Mouse (Mus musculus) kidney, embryonic 15.5 days (tissue): ENCODE measurements around the gene Zfp36l2. TPM values are rescaled to one million over a fixed set of nuclear protein-coding genes. Genes with fewer than 3 reads are reported as not detected.

Experiments
- ATAC-seq: fragments of 200-750 bp; cut with Nextera tagmentation; replicated peaks from 2 replicates; pipeline ENCODE4 v1.8.0; 2017; ENCODE audit warnings: moderate TSS enrichment; ENCODE audit not compliant: low FRiP score
- H3K27ac ChIP-seq: fragments of 300-500 bp; sonication (generic); 2 replicates; pipeline ENCODE4 v1.5.1; 2015; ENCODE audit warnings: mild to moderate bottlenecking, inconsistent platforms
- H3K27me3 ChIP-seq: fragments of 300-500 bp; sonication (generic); 2 replicates; pipeline ENCODE4 v1.6.1; 2015; ENCODE audit warnings: inconsistent platforms
- H3K36me3 ChIP-seq: fragments of 300-500 bp; sonication (generic); 2 replicates; pipeline ENCODE4 v1.6.1; 2015; ENCODE audit warnings: inconsistent platforms
- H3K4me1 ChIP-seq: fragments of 300-500 bp; sonication (generic); 2 replicates; pipeline ENCODE4 v1.6.1; 2015; ENCODE audit warnings: inconsistent platforms
- H3K4me2 ChIP-seq: fragments of 300-500 bp; sonication (generic); 2 replicates; pipeline ENCODE4 v1.6.1; 2015; ENCODE audit warnings: moderate library complexity, mild to moderate bottlenecking, inconsistent platforms
- H3K4me3 ChIP-seq: fragments of 300-500 bp; sonication (generic); replicated peaks from 2 replicates; pipeline ENCODE4 v1.5.1; 2015; ENCODE audit warnings: mild to moderate bottlenecking, inconsistent platforms
- H3K9ac ChIP-seq: fragments of 300-500 bp; sonication (generic); 2 replicates; pipeline ENCODE4 v1.6.1; 2015; ENCODE audit warnings: mild to moderate bottlenecking, inconsistent platforms
- H3K9me3 ChIP-seq: fragments of 300-500 bp; sonication (generic); replicated peaks from 2 replicates; pipeline ENCODE4 v1.6.1; 2016; ENCODE audit warnings: inconsistent platforms
- WGBS: fragments of 180-500 bp; shearing (Covaris S2); methylation state at CpG from one replicate; pipeline ENCODE4 v1.1.7; 2015; ENCODE audit warnings: mixed read lengths; 5-methylcytosine and 5-hydroxymethylcytosine counted together
- polyA plus RNA-seq: library from polyadenylated mRNA; unstranded; fragments of >200 nt; fragmentation: Nextera tagmentation; extraction: Ambion mirVana; gene quantifications from 2 replicates; pipeline ENCODE4 v1.2.1, GENCODE M21; 2015

Zfp36l2 gene
- polyA plus RNA-seq, 1 experiment from 2014 or later = 13.7 TPM

DNA sequence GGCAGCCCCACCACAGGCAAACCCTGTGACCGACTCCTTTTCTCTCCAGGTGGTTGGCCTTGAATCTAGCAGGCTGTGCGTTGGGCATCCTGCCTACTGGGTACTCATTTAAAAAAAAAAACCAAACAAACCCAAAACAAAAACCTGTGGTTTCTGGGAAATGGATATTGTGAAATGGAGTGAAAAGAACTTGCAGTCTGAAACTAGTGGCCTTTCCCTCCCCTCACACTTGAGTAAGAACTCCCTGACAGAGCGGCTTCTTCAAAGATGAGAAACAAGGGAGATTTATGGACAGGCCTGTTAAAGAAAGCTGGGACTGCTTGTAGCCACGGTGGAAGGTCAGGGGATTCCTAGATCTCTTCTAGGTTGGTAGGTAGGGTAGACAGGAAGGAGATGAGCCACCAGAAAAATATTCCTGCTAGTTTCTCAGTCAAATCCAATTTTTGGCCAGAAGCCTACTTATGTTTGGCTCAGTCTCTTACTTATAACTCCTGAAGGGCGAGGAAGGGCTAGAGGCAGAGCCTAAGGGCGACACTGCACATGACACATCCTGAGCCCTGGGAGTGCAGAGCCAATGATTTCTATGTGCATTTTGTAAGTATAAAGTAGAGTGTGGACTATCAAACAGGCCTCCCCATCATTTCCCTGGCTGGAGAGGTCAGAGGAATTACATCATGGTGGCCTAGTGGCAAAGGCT lies 27.7 kb upstream of the Zfp36l2 start:
- ATAC-seq = no peak; the same call in 1 of the 2 replicates
- WGBS = 51% methylated on average over 6 of the region's 6 CpGs
- Histone ChIP-seq H3K36me3 (peaks cover 34% of the 10 kb centered on the region), H3K4me3 (no peak overlapping the region), H3K9ac (no peak overlapping the region), H3K4me2 (no peak overlapping the region), H3K27me3 (no peaks in the 10 kb centered on the region), H3K4me1 (peaks cover 23% of the 10 kb centered on the region), H3K9me3 (no peaks in the 10 kb centered on the region), H3K27ac (peak overlapping the region; percentile 79)

DNA sequence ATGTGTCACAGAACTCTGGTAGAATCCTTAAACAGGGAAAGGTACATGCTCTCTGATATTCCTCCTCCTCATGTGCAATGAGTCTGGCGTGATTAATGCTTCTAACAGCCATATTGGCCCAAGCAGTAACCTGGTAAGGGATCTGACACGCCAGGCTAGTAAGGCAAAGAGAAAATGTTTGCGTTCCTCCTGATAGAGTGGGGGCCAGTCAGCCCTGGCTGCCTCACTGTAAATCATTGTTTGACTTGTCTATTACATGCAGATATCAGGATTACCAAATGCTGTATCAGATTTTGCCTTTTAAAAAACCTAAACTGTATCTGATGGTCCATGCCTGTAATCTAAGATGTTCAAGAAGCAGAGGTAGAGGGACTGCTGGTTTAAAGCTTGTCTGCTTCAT lies 25.7 kb upstream of the Zfp36l2 start:
- Histone ChIP-seq H3K9ac (no peak overlapping the region), H3K4me1 (peaks cover 23% of the 10 kb centered on the region), H3K4me2 (no peak overlapping the region), H3K9me3 (no peaks in the 10 kb centered on the region), H3K27ac (peak overlapping the region; percentile 79), H3K36me3 (peaks cover 24% of the 10 kb centered on the region; the same call in 1 of the 2 replicates), H3K27me3 (no peaks in the 10 kb centered on the region), H3K4me3 (no peak overlapping the region)
- ATAC-seq = peak; percentile 74; the same call in 1 of the 2 replicates
- 45% methylated on average over 3 of the region's 3 CpGs for WGBS

DNA sequence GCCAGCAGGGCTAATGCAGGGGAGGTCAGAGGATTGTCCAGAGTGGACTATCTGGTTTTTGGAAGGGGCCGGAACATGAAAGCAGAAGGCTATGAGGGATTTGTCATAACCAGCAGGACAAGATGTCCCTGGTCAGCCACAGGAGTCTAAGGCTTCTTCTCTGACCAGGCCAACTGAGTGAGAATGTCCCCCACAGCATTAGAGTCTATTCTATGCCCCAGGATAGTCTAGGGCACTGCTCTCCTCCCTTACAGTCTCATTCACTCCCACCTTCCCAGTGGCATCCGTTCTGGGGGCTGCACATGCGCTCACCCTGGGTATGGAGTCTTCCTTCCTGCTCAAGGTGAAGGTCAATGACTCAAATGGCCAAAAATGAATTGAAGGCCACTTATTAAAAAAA lies 19.9 kb upstream of the Zfp36l2 start:
- no peak overlapping the region for H3K9ac ChIP-seq
- no peaks in the 10 kb centered on the region for H3K27me3 ChIP-seq
- WGBS = 85% methylated on average over 3 of the region's 3 CpGs
- peaks cover 23% of the 10 kb centered on the region for H3K4me1 ChIP-seq
- no peaks in the 10 kb centered on the region for H3K9me3 ChIP-seq
- H3K36me3 ChIP-seq = peaks cover 27% of the 10 kb centered on the region; the same call in 1 of the 2 replicates
- no peak overlapping the region for H3K27ac ChIP-seq
- no peak overlapping the region for H3K4me3 ChIP-seq
- ATAC-seq = no peak
- H3K4me2 ChIP-seq = no peak overlapping the region

DNA sequence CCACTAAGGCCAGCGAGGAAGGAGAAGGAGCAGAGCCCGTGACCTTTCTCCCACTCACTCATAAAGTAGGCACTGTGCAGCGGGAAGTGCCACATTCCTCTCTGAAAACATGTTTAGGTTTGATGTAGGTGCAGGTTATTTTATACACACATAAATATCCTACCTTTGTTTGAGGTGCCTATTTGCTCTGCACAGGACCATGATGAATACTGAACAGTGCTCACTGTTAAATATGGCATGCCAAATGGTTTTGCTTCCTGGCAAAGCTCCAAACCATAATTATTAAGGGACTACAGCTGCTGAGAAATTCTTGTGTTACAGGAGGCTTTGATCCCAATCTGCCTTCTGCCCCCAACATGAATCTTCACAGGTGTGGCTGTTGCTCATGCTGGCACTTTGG lies 18.5 kb upstream of the Zfp36l2 start:
- peaks cover 20% of the 10 kb centered on the region for H3K4me1 ChIP-seq
- no peak overlapping the region for H3K9ac ChIP-seq
- H3K9me3 ChIP-seq = no peaks in the 10 kb centered on the region
- no peak for ATAC-seq
- H3K4me3 ChIP-seq = no peak overlapping the region
- peak overlapping the region; percentile 42; the same call in 1 of the 2 replicates for H3K27ac ChIP-seq
- H3K4me2 ChIP-seq = no peak overlapping the region
- 37% methylated on average over 3 of the region's 3 CpGs for whole genome bisulfite sequencing
- peaks cover 16% of the 10 kb centered on the region; the same call in 1 of the 2 replicates for H3K36me3 ChIP-seq
- H3K27me3 ChIP-seq = no peaks in the 10 kb centered on the region

DNA sequence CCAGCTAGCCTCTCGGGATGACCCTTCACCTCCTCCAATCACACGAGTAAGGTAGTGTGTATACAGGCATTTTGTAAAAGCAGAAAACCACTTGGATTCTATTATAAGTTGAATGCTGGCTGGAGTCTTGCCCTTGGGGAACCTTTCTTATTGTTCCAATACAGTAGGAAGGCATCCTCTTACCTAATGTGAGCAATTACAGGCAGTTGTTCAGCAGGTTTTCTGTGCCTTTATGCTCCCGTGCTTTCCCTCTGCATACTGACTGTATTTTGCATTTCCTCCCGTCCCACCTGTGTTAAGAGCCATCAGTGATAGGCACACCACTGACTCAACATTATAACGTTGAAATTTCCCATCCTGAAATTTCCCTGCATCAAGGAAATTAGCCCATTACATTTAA lies 17.2 kb upstream of the Zfp36l2 start:
- WGBS = 74% methylated on average over 5 of the region's 5 CpGs
- no peak for ATAC-seq
- Histone ChIP-seq H3K36me3 (peaks cover 20% of the 10 kb centered on the region; the same call in 1 of the 2 replicates), H3K9me3 (no peaks in the 10 kb centered on the region), H3K9ac (no peak overlapping the region), H3K4me2 (no peak overlapping the region), H3K27ac (no peak overlapping the region), H3K27me3 (no peaks in the 10 kb centered on the region), H3K4me1 (peaks cover 20% of the 10 kb centered on the region), H3K4me3 (no peak overlapping the region)

DNA sequence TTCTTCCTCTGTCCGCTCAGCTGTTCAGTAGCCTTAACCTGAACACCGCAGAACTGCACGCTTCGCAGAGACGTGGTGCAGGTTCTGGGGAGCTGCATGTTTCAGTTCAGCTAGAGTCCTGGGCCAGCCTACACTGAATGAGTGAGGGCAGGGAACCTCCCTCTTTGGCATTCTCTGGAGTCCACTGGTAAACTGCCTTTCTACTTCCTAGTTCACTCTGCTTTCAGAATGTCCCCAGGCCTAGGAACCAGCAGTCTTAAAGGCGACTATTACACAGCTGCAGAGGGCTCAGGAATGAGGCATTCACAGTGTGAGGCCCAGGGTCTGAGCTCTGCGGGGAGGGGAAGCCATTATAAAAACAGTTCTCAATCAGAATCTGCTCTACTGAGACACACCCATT lies 15.6 kb upstream of the Zfp36l2 start:
- no peak for ATAC-seq
- Histone ChIP-seq H3K36me3 (peaks cover 20% of the 10 kb centered on the region; the same call in 1 of the 2 replicates), H3K4me2 (no peak overlapping the region), H3K9ac (no peak overlapping the region), H3K4me1 (peaks cover 26% of the 10 kb centered on the region), H3K9me3 (no peaks in the 10 kb centered on the region), H3K4me3 (no peak overlapping the region), H3K27me3 (no peaks in the 10 kb centered on the region), H3K27ac (peak overlapping the region; percentile 70; the same call in 1 of the 2 replicates)
- WGBS = 64% methylated on average over 7 of the region's 7 CpGs

DNA sequence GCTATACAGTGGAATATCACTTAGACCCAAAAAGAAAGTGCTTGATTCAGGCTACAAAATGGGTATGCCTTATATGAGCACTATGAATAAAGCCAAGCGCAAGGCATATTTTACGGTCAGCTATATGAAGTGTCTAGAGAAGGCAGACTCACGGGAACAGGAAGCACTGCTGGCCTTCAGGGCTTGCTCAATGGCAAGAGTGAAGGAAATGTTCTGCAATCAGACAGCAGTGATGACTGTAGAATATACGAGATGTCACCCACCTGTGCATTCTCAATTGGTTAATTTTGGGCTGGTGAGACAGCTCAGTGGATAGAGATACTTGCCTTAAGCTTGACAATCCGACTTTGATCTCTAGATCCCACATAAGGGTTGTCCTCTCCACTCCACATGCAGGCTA lies 13.4 kb upstream of the Zfp36l2 start:
- 89% methylated on average over 5 of the region's 5 CpGs for WGBS
- peaks cover 29% of the 10 kb centered on the region for H3K4me1 ChIP-seq
- H3K4me2 ChIP-seq = no peak overlapping the region
- no peak overlapping the region for H3K4me3 ChIP-seq
- H3K9me3 ChIP-seq = no peaks in the 10 kb centered on the region
- H3K27ac ChIP-seq = 0 out of 2 replicates have a peak overlapping the region, but pooled peaks have one; percentile 27
- no peaks in the 10 kb centered on the region for H3K27me3 ChIP-seq
- H3K36me3 ChIP-seq = peaks cover 20% of the 10 kb centered on the region; the same call in 1 of the 2 replicates
- no peak for ATAC-seq
- H3K9ac ChIP-seq = no peak overlapping the region

DNA sequence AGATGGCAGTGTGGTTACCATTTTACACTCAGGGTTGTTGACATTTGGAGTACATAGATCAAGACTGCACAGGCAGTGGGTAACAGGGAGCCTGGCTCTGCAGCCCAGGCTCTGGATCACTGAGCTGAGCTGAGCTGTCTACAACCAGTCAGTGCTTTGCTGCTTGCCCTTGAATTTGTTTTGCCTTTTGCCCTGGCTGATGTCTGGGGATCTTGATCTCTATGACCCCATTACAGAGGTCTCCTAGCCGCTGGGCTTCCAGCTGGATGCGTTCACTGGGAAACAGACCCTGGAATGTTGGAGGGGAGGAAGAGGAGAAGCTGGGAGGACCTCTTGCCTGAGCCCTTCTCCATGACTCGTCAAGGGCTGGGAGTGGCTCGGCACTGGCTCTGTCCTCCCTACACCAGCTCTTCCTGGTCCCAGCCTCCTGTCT lies 10.2 kb upstream of the Zfp36l2 start:
- Histone ChIP-seq H3K9me3 (no peaks in the 10 kb centered on the region), H3K27ac (peak overlapping the region; percentile 49), H3K36me3 (peaks cover 15% of the 10 kb centered on the region; the same call in 1 of the 2 replicates), H3K9ac (no peak overlapping the region), H3K27me3 (no peaks in the 10 kb centered on the region), H3K4me2 (no peak overlapping the region), H3K4me3 (no peak overlapping the region), H3K4me1 (peaks cover 22% of the 10 kb centered on the region)
- peak; percentile 84 for ATAC-seq
- WGBS = 14% methylated on average over 4 of the region's 4 CpGs

DNA sequence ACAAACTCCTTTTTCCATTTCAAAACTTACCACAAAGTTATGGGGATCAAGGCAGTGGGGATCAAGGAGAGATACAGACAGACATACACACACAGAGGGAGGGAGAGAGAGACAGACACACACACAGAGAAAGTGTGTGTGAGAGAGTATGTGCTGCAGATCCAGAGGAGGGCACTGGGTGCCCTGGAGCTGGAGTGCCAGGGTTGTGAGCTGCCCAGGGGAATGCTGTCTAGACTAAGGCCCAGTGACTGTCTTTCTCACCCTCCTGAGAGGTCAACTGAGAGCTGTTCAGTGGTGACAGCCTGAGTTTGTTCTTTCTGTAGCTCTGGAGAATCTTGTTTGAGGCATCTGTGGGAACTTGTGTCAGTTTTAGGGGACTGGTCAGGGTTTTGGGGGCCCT lies 8.6 kb upstream of the Zfp36l2 start:
- Histone ChIP-seq H3K36me3 (peaks cover 31% of the 10 kb centered on the region), H3K9me3 (no peaks in the 10 kb centered on the region), H3K4me1 (peaks cover 21% of the 10 kb centered on the region), H3K4me3 (no peak overlapping the region), H3K9ac (no peak overlapping the region), H3K4me2 (no peak overlapping the region), H3K27ac (0 out of 2 replicates have a peak overlapping the region, but pooled peaks have one; percentile 9), H3K27me3 (no peaks in the 10 kb centered on the region)
- no peak for ATAC-seq

DNA sequence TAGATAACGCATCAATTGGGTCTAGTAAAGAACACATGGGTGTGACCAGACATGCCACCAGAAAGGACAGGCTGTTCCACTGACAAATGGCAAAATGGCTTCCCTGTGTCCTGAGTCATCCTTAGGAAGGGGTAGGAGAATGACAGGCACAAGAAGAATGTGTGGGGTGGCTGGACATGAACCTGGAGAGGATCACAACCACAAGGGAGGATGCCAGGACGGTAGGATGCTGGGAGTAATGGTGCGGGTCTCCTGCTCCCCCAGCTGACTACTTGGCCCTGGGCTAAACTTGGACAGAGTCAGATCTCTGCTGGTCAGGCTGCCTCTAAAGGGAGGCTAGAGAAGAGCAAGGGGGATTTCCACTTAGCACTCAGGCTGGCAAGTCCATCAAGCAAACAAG lies 8.1 kb upstream of the Zfp36l2 start:
- no peak overlapping the region for H3K4me2 ChIP-seq
- ATAC-seq = no peak
- peaks cover 21% of the 10 kb centered on the region for H3K4me1 ChIP-seq
- no peak overlapping the region for H3K4me3 ChIP-seq
- no peaks in the 10 kb centered on the region for H3K27me3 ChIP-seq
- H3K9me3 ChIP-seq = no peaks in the 10 kb centered on the region
- peaks cover 31% of the 10 kb centered on the region for H3K36me3 ChIP-seq
- H3K27ac ChIP-seq = 0 out of 2 replicates have a peak overlapping the region, but pooled peaks have one; percentile 9
- WGBS = 79% methylated on average over 3 of the region's 3 CpGs
- H3K9ac ChIP-seq = no peak overlapping the region

DNA sequence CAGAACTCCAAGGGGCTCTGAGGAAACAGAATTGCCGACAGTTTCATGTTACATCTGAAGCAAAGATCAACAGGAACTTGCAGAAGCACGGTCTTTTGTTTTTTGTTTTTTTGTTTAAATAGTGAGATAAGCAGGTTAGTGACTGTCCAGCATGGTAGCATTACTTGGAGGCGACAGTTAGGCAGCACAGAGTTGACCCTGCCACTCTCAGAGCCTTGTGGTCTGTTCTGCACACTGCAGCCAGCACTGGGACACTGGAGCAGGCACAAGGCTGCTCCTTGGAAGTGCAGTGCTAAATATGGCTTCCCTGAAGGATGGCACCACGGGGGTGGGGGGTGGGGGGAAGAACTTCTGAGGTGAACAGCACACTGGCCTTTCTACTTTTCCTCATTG lies 7.3 kb upstream of the Zfp36l2 start:
- H3K4me1 ChIP-seq = peaks cover 29% of the 10 kb centered on the region
- WGBS = 32% methylated on average over 4 of the region's 4 CpGs
- H3K27me3 ChIP-seq = no peaks in the 10 kb centered on the region
- H3K27ac ChIP-seq = 0 out of 2 replicates have a peak overlapping the region, but pooled peaks have one; percentile 1
- no peak overlapping the region for H3K4me3 ChIP-seq
- peaks cover 34% of the 10 kb centered on the region for H3K36me3 ChIP-seq
- no peaks in the 10 kb centered on the region for H3K9me3 ChIP-seq
- no peak overlapping the region for H3K4me2 ChIP-seq
- no peak for ATAC-seq
- no peak overlapping the region for H3K9ac ChIP-seq

DNA sequence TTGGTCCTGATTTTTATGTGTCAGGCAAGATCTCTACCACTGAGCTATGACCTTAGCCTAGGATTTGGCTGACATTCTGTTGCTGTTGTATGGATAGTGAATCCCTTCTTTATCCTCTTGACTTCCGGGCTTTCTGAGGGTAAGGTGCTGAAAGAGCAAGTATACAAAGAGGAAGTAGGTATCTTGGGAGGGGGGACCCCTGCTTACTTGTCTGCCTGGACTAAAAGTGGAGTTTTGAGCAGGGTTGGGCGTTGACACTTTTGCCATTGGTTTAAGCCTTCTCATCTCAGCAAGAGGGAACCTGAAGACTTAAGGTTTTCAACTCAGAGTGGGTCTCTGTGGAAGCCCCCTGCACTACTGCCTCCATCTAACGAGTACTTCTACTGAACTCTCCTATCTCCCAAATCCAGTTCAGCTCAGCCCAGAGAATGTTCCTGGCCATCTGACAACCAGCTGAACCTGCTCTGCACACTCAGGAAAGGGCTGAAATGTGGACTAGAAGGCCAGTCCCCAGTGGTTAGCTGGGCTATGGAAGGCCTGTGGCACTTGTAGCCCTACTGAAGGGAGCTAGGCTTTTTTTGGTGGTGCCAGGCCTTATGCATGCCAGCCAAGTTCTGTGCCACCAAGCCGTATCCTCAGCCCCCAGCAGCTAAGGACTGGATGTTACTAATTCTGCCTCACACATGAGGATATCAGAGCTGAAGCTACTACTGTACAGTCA lies 6.7 kb upstream of the Zfp36l2 start:
- Histone ChIP-seq H3K4me2 (no peak overlapping the region), H3K27me3 (no peaks in the 10 kb centered on the region), H3K9ac (no peak overlapping the region), H3K27ac (0 out of 2 replicates have a peak overlapping the region, but pooled peaks have one; percentile 1), H3K4me1 (peaks cover 33% of the 10 kb centered on the region), H3K36me3 (peaks cover 30% of the 10 kb centered on the region), H3K4me3 (no peak overlapping the region), H3K9me3 (no peaks in the 10 kb centered on the region)
- no peak for ATAC-seq
- WGBS = 86% methylated on average over 4 of the region's 4 CpGs
